Mouse (Mus musculus) ES-Bruce4 (cell line): ENCODE results near the gene Inppl1. TPM values are rescaled to one million over a fixed set of nuclear protein-coding genes. Genes with fewer than 3 reads are reported as not detected.
A peak's percentile ranks its signal among the peaks of the same experiment; 100 is the strongest.

Experiments used
- H3K27ac ChIP-seq: 2 replicates; pipeline ENCODE4 v1.5.1; 2012; ENCODE audit warnings: low read length, inconsistent platforms; ENCODE audit not compliant: insufficient read depth
- H3K27me3 ChIP-seq: 2 replicates; pipeline ENCODE4 v1.6.1; 2012; ENCODE audit warnings: mild to moderate bottlenecking, low read length, inconsistent platforms; ENCODE audit not compliant: control insufficient read depth, poor library complexity, insufficient read depth, severe bottlenecking
- H3K36me3 ChIP-seq: 2 replicates; pipeline ENCODE4 v1.6.1; 2012; ENCODE audit warnings: inconsistent platforms, mild to moderate bottlenecking, low read length, moderate library complexity; ENCODE audit not compliant: control insufficient read depth, poor library complexity, insufficient read depth, severe bottlenecking
- H3K4me1 ChIP-seq: one replicate; pipeline ENCODE4 v1.8.1; 2011; ENCODE audit warnings: low read length; ENCODE audit not compliant: control insufficient read depth, insufficient read depth
- H3K4me3 ChIP-seq: 2 replicates; pipeline ENCODE4 v1.5.1; 2011; ENCODE audit warnings: low read depth, mild to moderate bottlenecking, low read length
- H3K9ac ChIP-seq: 2 replicates; pipeline ENCODE4 v1.6.1; 2012; ENCODE audit warnings: low read depth, mild to moderate bottlenecking, inconsistent platforms; ENCODE audit not compliant: poor library complexity, severe bottlenecking
- H3K9me3 ChIP-seq: replicated peaks from 2 replicates; pipeline ENCODE4 v1.6.1; 2012; ENCODE audit warnings: mild to moderate bottlenecking, low read length, inconsistent platforms; ENCODE audit not compliant: control insufficient read depth, poor library complexity, insufficient read depth, severe bottlenecking
- CTCF ChIP-seq: IDR thresholded peaks from one replicate; pipeline ENCODE4 v1.8.1; 2011; ENCODE audit warnings: low read depth, low read length
- EP300 ChIP-seq: IDR thresholded peaks from 2 replicates; pipeline ENCODE4 v1.6.1; 2011; ENCODE audit warnings: low read depth, low read length; ENCODE audit not compliant: insufficient read depth
- POLR2A ChIP-seq: IDR thresholded peaks from one replicate; pipeline ENCODE4 v1.8.1; 2011; ENCODE audit warnings: low read length; ENCODE audit not compliant: insufficient read depth
- polyA plus RNA-seq: library from polyadenylated mRNA; stranded (reverse); fragments of >200 nt; gene quantifications from 2 replicates; pipeline ENCODE4 v1.2.4, GENCODE M21; 2011; ENCODE audit warnings: low read depth; ENCODE audit not compliant: missing spikeins, insufficient read depth, insufficient read length

Gene Inppl1
- polyA plus RNA-seq, 1 experiment: 67.9 TPM

GRCm38 (mm10) chr7:101832372-101832771 is 5.7 kb downstream of the Inppl1 start:
- Histone ChIP-seq H3K27ac (peak overlapping the region; percentile 33; the same call in 1 of the 2 replicates), H3K4me3 (no peak overlapping the region), H3K9ac (no peak overlapping the region; the same call in 1 of the 2 replicates), H3K4me1 (peaks cover 4% of the 10 kb centered on the region), H3K27me3 (no peaks in the 10 kb centered on the region), H3K36me3 (peaks cover 45% of the 10 kb centered on the region), H3K9me3 (no peaks in the 10 kb centered on the region)
- no peak for TF ChIP-seq POLR2A
- no peak for TF ChIP-seq EP300
- TF ChIP-seq CTCF: no peak

- no peak overlapping the region for H3K9ac ChIP-seq
- TF ChIP-seq POLR2A (no peak), CTCF (no peak), EP300 (no peak)
- H3K9me3 ChIP-seq: no peaks in the 10 kb centered on the region
- H3K4me3 ChIP-seq: no peak overlapping the region
- H3K36me3 ChIP-seq: peaks cover 53% of the 10 kb centered on the region
- peak overlapping the region; percentile 33 for H3K27ac ChIP-seq
- H3K4me1 ChIP-seq: peaks cover 4% of the 10 kb centered on the region
- H3K27me3 ChIP-seq: no peaks in the 10 kb centered on the region
These were observed 6.6 kb downstream of the Inppl1 start for GRCm38 (mm10) chr7:101831437-101831836.

- Histone ChIP-seq H3K9ac (no peak overlapping the region), H3K4me3 (no peak overlapping the region), H3K9me3 (no peaks in the 10 kb centered on the region), H3K4me1 (peaks cover 4% of the 10 kb centered on the region), H3K36me3 (peaks cover 63% of the 10 kb centered on the region), H3K27me3 (no peaks in the 10 kb centered on the region), H3K27ac (no peak overlapping the region)
- TF ChIP-seq POLR2A: no peak
- TF ChIP-seq EP300: no peak
- no peak for TF ChIP-seq CTCF
These were observed 7.7 kb downstream of the Inppl1 start for GRCm38 (mm10) chr7:101830373-101830772.

DNA sequence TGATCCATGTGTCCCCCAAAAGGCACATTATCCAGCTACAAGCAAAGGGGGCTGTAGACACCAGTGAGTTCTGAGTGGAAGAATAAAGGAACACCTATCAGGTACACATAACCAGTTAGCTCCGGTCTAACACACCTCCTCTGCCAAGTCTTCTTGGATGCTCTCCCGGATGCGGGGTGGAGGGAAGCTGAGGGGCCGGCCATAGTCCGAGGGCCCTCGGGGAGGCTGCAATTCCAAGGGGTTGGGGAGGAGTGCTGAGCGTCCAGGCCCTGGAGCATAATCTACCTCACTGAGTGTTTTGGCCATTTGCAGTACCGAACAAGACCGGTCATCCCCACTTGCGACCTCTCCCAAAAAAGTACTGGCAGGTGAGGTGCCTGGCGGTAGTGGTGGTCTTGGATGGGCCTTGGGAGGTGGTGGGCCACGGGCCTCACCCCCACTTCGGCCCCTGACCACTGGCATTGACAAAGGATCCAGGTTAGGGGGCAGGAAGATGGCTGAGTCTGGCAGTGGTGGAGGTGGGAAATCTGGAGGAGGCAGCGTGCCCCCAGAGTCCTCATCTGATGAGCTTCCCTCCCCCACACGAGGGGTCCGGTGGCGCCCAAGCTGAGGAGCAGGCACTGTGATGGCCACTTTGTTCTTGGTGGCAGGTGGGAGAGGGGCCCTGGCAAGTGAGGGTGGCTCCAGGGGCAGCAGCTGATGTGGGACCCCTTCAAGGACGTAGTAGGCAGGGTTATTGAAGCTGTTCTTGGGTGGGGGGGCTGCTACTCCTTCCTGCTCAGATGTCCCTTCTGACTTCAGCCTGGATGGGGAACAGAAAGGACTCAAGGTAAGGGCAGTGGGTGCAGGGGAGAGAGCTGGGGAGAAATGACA is 14.0 kb downstream of the Inppl1 start:
- Histone ChIP-seq H3K36me3 (peaks cover 42% of the 10 kb centered on the region), H3K9me3 (no peaks in the 10 kb centered on the region), H3K9ac (0 out of 2 replicates have a peak overlapping the region, but pooled peaks have one; percentile 13), H3K4me3 (0 out of 2 replicates have a peak overlapping the region, but pooled peaks have one; percentile 5), H3K27me3 (no peaks in the 10 kb centered on the region; the same call in 1 of the 2 replicates), H3K27ac (peak overlapping the region; percentile 16), H3K4me1 (peaks cover under 1% of the 10 kb centered on the region)
- TF ChIP-seq CTCF: no peak
- no peak for TF ChIP-seq POLR2A
- TF ChIP-seq EP300: no peak

GRCm38 (mm10) chr7:101822836-101823757 is 14.9 kb downstream of the Inppl1 start:
- Histone ChIP-seq H3K9ac (peak overlapping the region; percentile 86), H3K36me3 (peaks cover 33% of the 10 kb centered on the region), H3K4me1 (peaks cover 2% of the 10 kb centered on the region), H3K9me3 (no peaks in the 10 kb centered on the region), H3K27ac (peak overlapping the region; percentile 71), H3K4me3 (peak overlapping the region; percentile 10), H3K27me3 (no peaks in the 10 kb centered on the region; the same call in 1 of the 2 replicates)
- TF ChIP-seq EP300 (peak; percentile 36; the same call in 1 of the 2 replicates), CTCF (peak; percentile 77), POLR2A (no peak)
